Mouse (Mus musculus) erythroblast, embryonic 14.5 days (primary cell): Measurements from ENCODE around the gene AI854703.

Source experiments
- GATA1 ChIP-seq: IDR thresholded peaks from 2 replicates; pipeline ENCODE4 v1.6.1; 2012; ENCODE audit warnings: low read length, inconsistent platforms, mixed read lengths
- TAL1 ChIP-seq: IDR thresholded peaks from 3 replicates; pipeline ENCODE4 v1.6.1; 2012; ENCODE audit warnings: low read length, inconsistent platforms, mixed read lengths

GRCm38 (mm10) chr6:48646995-48647394 is 20.4 kb downstream of the AI854703 start, which contains the start of gene Gimap8:
- TF ChIP-seq TAL1 (no peak), GATA1 (no peak)
